Mouse (Mus musculus) small intestine, adult 2 months (tissue): ENCODE data around the gene Lgals4.

ENCODE experiments used
- CTCF ChIP-seq: fragments of 200-500 bp; IDR thresholded peaks from 2 replicates; pipeline ENCODE4 v1.5.1; 2012; ENCODE audit warnings: low read depth, mild to moderate bottlenecking, control low read depth, inconsistent platforms, low read length, moderate library complexity, mixed read lengths; ENCODE audit not compliant: insufficient replicate concordance, insufficient read length; ENCODE audit errors: extremely low read depth
- POLR2A ChIP-seq: fragments of 200-500 bp; IDR thresholded peaks from 2 replicates; pipeline ENCODE4 v1.6.1; 2012; ENCODE audit warnings: low read depth, mild to moderate bottlenecking, control low read depth, inconsistent platforms, low read length, moderate library complexity

DNA sequence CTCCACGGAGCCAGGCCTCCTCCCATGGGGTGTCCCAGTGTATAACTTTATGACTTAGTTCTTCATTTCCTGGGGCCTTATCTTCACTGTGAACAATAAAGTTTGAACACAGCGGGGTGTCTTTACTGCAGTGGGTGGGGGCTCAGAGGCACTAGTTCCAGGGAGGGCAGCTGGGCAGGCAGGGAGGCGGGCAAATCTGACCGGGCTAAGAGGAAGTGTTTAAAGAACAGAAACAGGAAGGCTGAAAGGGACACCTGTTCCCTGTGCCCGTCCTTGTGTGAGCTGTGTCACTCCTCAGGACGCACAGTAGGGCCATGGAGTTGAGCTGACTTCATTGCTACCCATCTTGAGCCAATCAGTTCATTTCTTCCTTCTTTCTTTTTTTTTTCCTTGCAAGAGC lies 1.5 kb upstream of the Lgals4 start:
- TF ChIP-seq CTCF (no peak), POLR2A (peak; percentile 74)
